Mouse (Mus musculus) MEL (cell line): ENCODE results near the gene Ror1. TPM values are rescaled to one million over a fixed set of nuclear protein-coding genes. Genes with fewer than 3 reads are reported as not detected.

Source experiments
- DNase-seq: peaks from one replicate; pipeline ENCODE4 v3.0.0; 2011; ENCODE audit warnings: low read depth, low spot score
- H3K27ac ChIP-seq: 2 replicates; pipeline ENCODE4 v1.5.1; 2012; ENCODE audit warnings: low read depth, mild to moderate bottlenecking, control low read depth, low read length, moderate library complexity; ENCODE audit not compliant: control insufficient read depth
- H3K27me3 ChIP-seq, 2 experiments: fragments of 150-350 bp in 1 of 2; sonication (generic) in 1 of 2; 2 replicates each; pipeline ENCODE4 v1.6.1; 2012; ENCODE audit warnings: low read length in 2 of 2, mild to moderate bottlenecking in 2 of 2, improper control_type of control experiment in 1 of 2, moderate library complexity in 1 of 2; ENCODE audit not compliant: insufficient read depth in 2 of 2, control insufficient read depth in 1 of 2
- H3K36me3 ChIP-seq, 2 experiments: 2 replicates each; pipeline ENCODE4 v1.6.1; 2012 to 2014; ENCODE audit warnings: low read length in 2 of 2, improper control_type of control experiment in 1 of 2, inconsistent platforms in 1 of 2, mild to moderate bottlenecking in 1 of 2; ENCODE audit not compliant: insufficient read depth in 2 of 2, control insufficient read depth in 1 of 2
- H3K4me1 ChIP-seq, 2 experiments: fragments of 150-350 bp in 1 of 2; sonication (generic) in 1 of 2; 2 replicates each; pipeline ENCODE4 v1.6.1; 2012; ENCODE audit warnings: low read length in 2 of 2, improper control_type of control experiment in 1 of 2, mild to moderate bottlenecking in 1 of 2; ENCODE audit not compliant: insufficient read depth in 2 of 2, control insufficient read depth in 1 of 2
- H3K4me3 ChIP-seq, 2 experiments: fragments of 150-350 bp in 1 of 2; sonication (generic) in 1 of 2; 2 replicates each; pipeline ENCODE4 v1.5.1; 2012; ENCODE audit warnings: low read depth in 2 of 2, low read length in 2 of 2, mild to moderate bottlenecking in 2 of 2, moderate library complexity in 2 of 2, control low read depth in 1 of 2, improper control_type of control experiment in 1 of 2; ENCODE audit not compliant: control insufficient read depth in 1 of 2, insufficient read depth in 1 of 2
- H3K79me2 ChIP-seq: 2 replicates; pipeline ENCODE4 v1.6.1; 2012; ENCODE audit warnings: mild to moderate bottlenecking, low read length, moderate library complexity; ENCODE audit not compliant: control insufficient read depth, poor library complexity, insufficient read depth
- H3K9ac ChIP-seq: 2 replicates; pipeline ENCODE4 v1.6.1; 2012; ENCODE audit warnings: low read depth, mild to moderate bottlenecking, control low read depth, low read length, moderate library complexity; ENCODE audit not compliant: control insufficient read depth, poor library complexity, severe bottlenecking
- H3K9me3 ChIP-seq: fragments of 150-350 bp; sonication (generic); replicated peaks from 2 replicates; pipeline ENCODE4 v1.6.1; 2012; ENCODE audit warnings: mild to moderate bottlenecking, low read length, improper control_type of control experiment, moderate library complexity; ENCODE audit not compliant: insufficient read depth
- BHLHE40 ChIP-seq: IDR thresholded peaks from 2 replicates; pipeline ENCODE4 v1.6.1; 2012; ENCODE audit warnings: low read depth, mild to moderate bottlenecking, inconsistent platforms, low read length, improper control_type of control experiment, borderline replicate concordance
- CHD1 ChIP-seq: IDR thresholded peaks from 2 replicates; pipeline ENCODE4 v1.6.1; 2012; ENCODE audit warnings: low read depth, mild to moderate bottlenecking, inconsistent platforms, low read length, improper control_type of control experiment
- CTCF ChIP-seq, 3 experiments: IDR thresholded peaks in 2 of 3; conservative IDR thresholded peaks in 1 of 3; 2 replicates each; pipeline ENCODE4 v1.5.1; 2011 to 2012; ENCODE audit warnings: low read length in 3 of 3, low read depth in 2 of 3, mild to moderate bottlenecking in 2 of 3, improper control_type of control experiment in 1 of 3, inconsistent platforms in 1 of 3, mixed read lengths in 1 of 3, moderate library complexity in 1 of 3; ENCODE audit not compliant: control insufficient read depth in 1 of 3, insufficient read depth in 1 of 3, poor library complexity in 1 of 3, severe bottlenecking in 1 of 3
- ELF1 ChIP-seq: IDR thresholded peaks from 2 replicates; pipeline ENCODE4 v1.6.1; 2014; ENCODE audit warnings: low read depth, mild to moderate bottlenecking, inconsistent platforms, low read length, improper control_type of control experiment, moderate library complexity
- EP300 ChIP-seq, 2 experiments: IDR thresholded peaks; 2 replicates each; pipeline ENCODE4 v1.6.1; 2011; ENCODE audit warnings: improper control_type of control experiment in 2 of 2, low read length in 2 of 2, low read depth in 1 of 2, mild to moderate bottlenecking in 1 of 2
- ETS1 ChIP-seq: IDR thresholded peaks from 2 replicates; pipeline ENCODE4 v1.6.1; 2012; ENCODE audit warnings: low read depth, mild to moderate bottlenecking, inconsistent platforms, low read length, improper control_type of control experiment, moderate library complexity
- GABPA ChIP-seq: IDR thresholded peaks from 2 replicates; pipeline ENCODE4 v1.6.1; 2012; ENCODE audit warnings: low read depth, mild to moderate bottlenecking, inconsistent platforms, low read length, improper control_type of control experiment, moderate library complexity
- HCFC1 ChIP-seq: IDR thresholded peaks from 2 replicates; pipeline ENCODE4 v1.6.1; 2012; ENCODE audit warnings: low read depth, mild to moderate bottlenecking, inconsistent platforms, low read length, improper control_type of control experiment, moderate library complexity
- JUND ChIP-seq: IDR thresholded peaks from 2 replicates; pipeline ENCODE4 v1.6.1; 2011; ENCODE audit warnings: low read depth, mild to moderate bottlenecking, improper control_type of control experiment, low read length
- MAZ ChIP-seq: IDR thresholded peaks from 2 replicates; pipeline ENCODE4 v1.6.1; 2012; ENCODE audit warnings: low read depth, mild to moderate bottlenecking, inconsistent platforms, low read length, improper control_type of control experiment
- MXI1 ChIP-seq: IDR thresholded peaks from 2 replicates; pipeline ENCODE4 v1.6.1; 2011; ENCODE audit warnings: mild to moderate bottlenecking, low read depth, low read length, improper control_type of control experiment
- MYB ChIP-seq: IDR thresholded peaks from 2 replicates; pipeline ENCODE4 v1.6.1; 2011; ENCODE audit warnings: mild to moderate bottlenecking, low read depth, low read length, improper control_type of control experiment
- MYC ChIP-seq: IDR thresholded peaks from 2 replicates; pipeline ENCODE4 v1.6.1; 2011; ENCODE audit warnings: low read depth, mild to moderate bottlenecking, low read length, improper control_type of control experiment, moderate library complexity
- NELFE ChIP-seq: IDR thresholded peaks from 2 replicates; pipeline ENCODE4 v1.6.1; 2011; ENCODE audit warnings: low read depth, low read length, improper control_type of control experiment
- POLR2A ChIP-seq, 2 experiments: IDR thresholded peaks; 2 replicates each; pipeline ENCODE4 v1.6.1; 2011 to 2012; ENCODE audit warnings: low read length in 2 of 2, mild to moderate bottlenecking in 2 of 2, control low read depth in 1 of 2, improper control_type of control experiment in 1 of 2, low read depth in 1 of 2, moderate library complexity in 1 of 2; ENCODE audit not compliant: control insufficient read depth in 1 of 2, insufficient read depth in 1 of 2, poor library complexity in 1 of 2
- POLR2AphosphoS5 ChIP-seq: IDR thresholded peaks from 2 replicates; pipeline ENCODE4 v1.6.1; 2012; ENCODE audit warnings: low read depth, borderline replicate concordance, mild to moderate bottlenecking, inconsistent platforms, low read length, moderate library complexity, mixed read lengths
- SIN3A ChIP-seq: IDR thresholded peaks from 2 replicates; pipeline ENCODE4 v1.6.1; 2012; ENCODE audit warnings: low read length, improper control_type of control experiment, inconsistent platforms
- SMC3 ChIP-seq: IDR thresholded peaks from 2 replicates; pipeline ENCODE4 v1.6.1; 2011; ENCODE audit warnings: low read depth, low read length, improper control_type of control experiment
- TBP ChIP-seq: IDR thresholded peaks from 2 replicates; pipeline ENCODE4 v1.8.0; 2011; ENCODE audit warnings: low read depth, low read length, improper control_type of control experiment
- TCF12 ChIP-seq: IDR thresholded peaks from 2 replicates; pipeline ENCODE4 v1.6.1; 2014; ENCODE audit warnings: low read depth, mild to moderate bottlenecking, inconsistent platforms, low read length, improper control_type of control experiment, moderate library complexity
- UBTF ChIP-seq: IDR thresholded peaks from 2 replicates; pipeline ENCODE4 v1.6.1; 2012; ENCODE audit warnings: low read depth, mild to moderate bottlenecking, inconsistent platforms, low read length, improper control_type of control experiment, moderate library complexity, borderline replicate concordance; ENCODE audit not compliant: insufficient read depth
- USF1 ChIP-seq: IDR thresholded peaks from 2 replicates; pipeline ENCODE4 v1.6.1; 2014; ENCODE audit warnings: low read depth, mild to moderate bottlenecking, inconsistent platforms, low read length, improper control_type of control experiment, moderate library complexity
- USF2 ChIP-seq, 2 experiments: IDR thresholded peaks; 2 replicates each; pipeline ENCODE4 v1.6.1; 2011 to 2012; ENCODE audit warnings: improper control_type of control experiment in 2 of 2, low read length in 2 of 2, borderline replicate concordance in 1 of 2, inconsistent platforms in 1 of 2, low read depth in 1 of 2, mild to moderate bottlenecking in 1 of 2; ENCODE audit not compliant: insufficient read depth in 1 of 2
- ZKSCAN1 ChIP-seq: IDR thresholded peaks from 2 replicates; pipeline ENCODE4 v1.6.1; 2012; ENCODE audit warnings: low read depth, mild to moderate bottlenecking, inconsistent platforms, low read length, improper control_type of control experiment, moderate library complexity
- ZMIZ1 ChIP-seq: IDR thresholded peaks from 2 replicates; pipeline ENCODE4 v1.6.1; 2012; ENCODE audit warnings: low read depth, mild to moderate bottlenecking, inconsistent platforms, low read length, improper control_type of control experiment, moderate library complexity
- polyA plus RNA-seq, 2 experiments: library from polyadenylated mRNA; stranded (reverse) in 1 of 2; unstranded in 1 of 2; fragments of >175 nt in 1 of 2; fragments of >200 nt in 1 of 2; gene quantifications; 2 replicates each; pipeline versions ENCODE4 v1.2.1 to v1.2.4; 2012; ENCODE audit warnings: low replicate concordance in 2 of 2, low read depth in 1 of 2; ENCODE audit not compliant: insufficient read length in 2 of 2, insufficient read depth in 1 of 2, missing spikeins in 1 of 2
- total RNA-seq: library from RNA; depleted of rRNA; stranded (reverse); fragments of 300-350 nt; gene quantifications from 2 replicates; pipeline ENCODE4 v1.2.3, GENCODE M21; 2012

Ror1 gene
- total and polyA plus RNA-seq, 3 experiments: not detected

- no peaks in the 10 kb centered on the region for H3K27me3 ChIP-seq
- H3K27ac ChIP-seq: no peak overlapping the region
- no peaks in the 10 kb centered on the region for H3K9me3 ChIP-seq
- DNase-seq: no peak
- no peaks in the 10 kb centered on the region for H3K79me2 ChIP-seq
- no peak for TF ChIP-seq SIN3A
- no peak for TF ChIP-seq MXI1
- no peak for TF ChIP-seq JUND
- H3K4me3 ChIP-seq: no peak overlapping the region
- H3K36me3 ChIP-seq: no peaks in the 10 kb centered on the region
- H3K9ac ChIP-seq: no peak overlapping the region
- no peaks in the 10 kb centered on the region for H3K4me1 ChIP-seq
Measured at GRCm38 (mm10) chr4:100291015-100291651, 195.5 kb downstream of the Ror1 start.

GRCm38 (mm10) chr4:100297678-100298077, 202.1 kb downstream of the Ror1 start:
- no peaks in the 10 kb centered on the region for H3K4me1 ChIP-seq
- no peaks in the 10 kb centered on the region for H3K79me2 ChIP-seq
- H3K36me3 ChIP-seq: no peaks in the 10 kb centered on the region

GRCm38 (mm10) chr4:100298566-100298965, 203.0 kb downstream of the Ror1 start:
- Histone ChIP-seq H3K27me3 (no peaks in the 10 kb centered on the region), H3K9ac (no peak overlapping the region), H3K9me3 (no peaks in the 10 kb centered on the region), H3K27ac (no peak overlapping the region)
- DNase-seq: no peak
- TF ChIP-seq NELFE (no peak), ELF1 (no peak), SMC3 (no peak), MAZ (no peak), BHLHE40 (no peak), MYC (no peak), USF2 (IDR thresholded peaks at IDR 0.05; ENCODE audit: borderline replicate concordance in 1 of 2, insufficient read depth in 1 of 2, low read depth in 1 of 2, low read length in 2 of 2) (no peak), HCFC1 (no peak), ETS1 (no peak), TCF12 (no peak), UBTF (no peak), MYB (no peak), GABPA (no peak), USF1 (no peak), ZKSCAN1 (no peak), TBP (no peak), MXI1 (no peak), ZMIZ1 (no peak), CHD1 (no peak), CTCF (IDR thresholded peaks at IDR 0.05 in 2 of 3, conservative IDR thresholded peaks at IDR 0.05 in 1 of 3; ENCODE audit: control insufficient read depth in 1 of 3, insufficient read depth in 1 of 3, low read depth in 2 of 3, low read length in 3 of 3, poor library complexity in 1 of 3, severe bottlenecking in 1 of 3) (no peak)
- TF ChIP-seq, all 39 proteins: peak for 0
- Histone ChIP-seq H3K79me2 (no peaks in the 10 kb centered on the region), H3K4me1 (no peaks in the 10 kb centered on the region), H3K4me3 (no peak overlapping the region), H3K36me3 (no peaks in the 10 kb centered on the region)

More at GRCm38 (mm10) chr4:100297678-100298077, 202.1 kb downstream of the Ror1 start:
- H3K27me3 ChIP-seq: no peaks in the 10 kb centered on the region
- DNase-seq: no peak
- TF ChIP-seq POLR2AphosphoS5 (no peak), TBP (no peak), CTCF (IDR thresholded peaks at IDR 0.05 in 2 of 3, conservative IDR thresholded peaks at IDR 0.05 in 1 of 3; ENCODE audit: control insufficient read depth in 1 of 3, insufficient read depth in 1 of 3, low read depth in 2 of 3, low read length in 3 of 3, poor library complexity in 1 of 3, severe bottlenecking in 1 of 3) (no peak), POLR2A (IDR thresholded peaks at IDR 0.05; ENCODE audit: control insufficient read depth in 1 of 2, insufficient read depth in 1 of 2, low read depth in 1 of 2, low read length in 2 of 2, poor library complexity in 1 of 2) (no peak), MXI1 (no peak), EP300 (IDR thresholded peaks at IDR 0.05; ENCODE audit: low read depth in 1 of 2, low read length in 2 of 2) (no peak)
- no peak overlapping the region for H3K4me3 ChIP-seq
- H3K9me3 ChIP-seq: no peaks in the 10 kb centered on the region
- no peak overlapping the region for H3K27ac ChIP-seq
- H3K9ac ChIP-seq: no peak overlapping the region
